Mouse (Mus musculus): Measurements from ENCODE around the gene Trem3.

DNA sequence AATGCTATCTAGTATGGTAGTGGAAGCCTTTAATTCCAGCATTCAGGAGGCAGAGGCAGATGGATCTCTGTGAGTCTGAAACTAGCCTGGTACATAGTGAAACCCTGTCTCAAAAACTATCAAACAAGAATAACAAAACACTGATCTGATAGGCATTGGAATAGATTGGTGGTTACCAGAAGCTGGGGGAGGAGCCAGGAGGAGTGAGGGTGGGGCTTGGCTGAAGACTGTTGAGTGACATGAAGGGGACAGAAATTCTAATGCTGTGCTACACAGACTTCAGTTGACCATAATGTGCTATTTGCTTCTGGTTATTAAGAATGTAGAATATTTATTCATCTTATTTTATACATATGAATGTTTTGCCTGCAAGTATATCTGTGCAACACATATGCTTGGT, 20.7 kb downstream of the Trem3 start:
- no peak for TF ChIP-seq CTCF (IDR thresholded peaks at IDR 0.05; ENCODE audit: extremely low read depth, insufficient read depth, insufficient read length, insufficient replicate concordance)
- no peak for TF ChIP-seq POLR2A (IDR thresholded peaks at IDR 0.05; ENCODE audit: low read depth, low read length)
